Mouse (Mus musculus) lung, postnatal 0 days (tissue): Measurements from ENCODE around the gene Eif4a1.

Experiments used
- CTCF ChIP-seq: IDR thresholded peaks from 2 replicates; pipeline ENCODE4 v1.5.1; 2016; ENCODE audit warnings: antibody characterized with exemption, mild to moderate bottlenecking
- EP300 ChIP-seq: IDR thresholded peaks from 2 replicates; pipeline ENCODE4 v1.6.1; 2016; ENCODE audit warnings: antibody characterized with exemption, mild to moderate bottlenecking, control low read depth

DNA sequence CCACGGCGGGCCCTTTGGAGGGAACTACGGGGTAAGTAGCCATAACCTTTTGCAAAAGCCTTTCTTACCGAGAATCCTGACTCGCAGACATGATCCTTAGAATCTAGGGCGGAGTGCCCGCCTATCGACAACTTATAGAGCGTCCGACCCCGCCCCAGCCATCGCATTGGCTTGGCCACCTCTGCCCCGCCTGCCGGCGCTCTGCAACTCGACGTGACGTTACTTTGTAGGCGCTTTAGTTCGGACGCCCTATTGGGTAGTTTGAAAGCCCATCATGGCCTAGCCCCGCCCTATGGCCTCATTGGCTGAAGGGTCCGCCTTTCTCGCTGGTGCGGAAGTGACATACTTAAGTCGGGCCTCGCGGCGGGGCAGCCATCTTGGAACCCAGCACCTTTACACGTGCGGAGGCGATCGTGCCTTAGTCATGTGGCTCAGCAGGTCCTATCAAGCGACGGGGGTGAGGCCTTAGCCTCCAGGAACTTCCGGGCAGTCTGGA lies at the start of gene Eif4a1:
- TF ChIP-seq CTCF (0 out of 2 replicates have a peak, but pooled peaks have one; percentile 17), EP300 (no peak)
